ENCODE assay signal across 11 mouse cellular contexts in genomic region chr17:35721676-35722075, GRCm38 (mm10). TPM values are rescaled to one million over a fixed set of nuclear protein-coding genes. Genes with fewer than 3 reads are reported as not detected.
A peak's percentile ranks its signal among the peaks of the same experiment; 100 is the strongest.
DNase-seq lines count a peak whose midpoint lies in the region; ATAC-seq lines count a peak whose summit lies in the region.
"Had no signal": no experiment of that assay in that cellular context is flagged by ENCODE, and none has a peak within 500 bp of the region (broad histone marks: within the 10 kb centered on the region; RNA-seq: fewer than 3 reads in every experiment).

No protein-coding gene starts in this region.

- 34% methylated on average over 8 of the region's 8 CpGs for WGBS in kidney, embryonic 14.5 days
- 58% methylated on average over 8 of the region's 8 CpGs for WGBS in embryonic facial prominence, embryonic 10.5 days
- 55% methylated on average over 8 of the region's 8 CpGs for WGBS in stomach, embryonic 16.5 days

- H3K27ac ChIP-seq in kidney, embryonic 14.5 days (ENCODE audit: low read depth, low read length): no peak overlapping the region
- peak overlapping the region; percentile 40; the same call in 1 of the 2 replicates for H3K27ac ChIP-seq in embryonic facial prominence, embryonic 10.5 days (replicated peaks)
- 0 out of 2 replicates have a peak overlapping the region, but pooled peaks have one; percentile 23 for H3K27ac ChIP-seq in stomach, embryonic 16.5 days (ENCODE audit: low read length)
- H3K27ac ChIP-seq: liver, embryonic 12.5 days had no signal

- peaks cover 17% of the 10 kb centered on the region; the same call in 1 of the 2 replicates for H3K4me1 ChIP-seq in kidney, embryonic 14.5 days (ENCODE audit: control insufficient read depth, insufficient read depth, low read length)
- H3K4me1 ChIP-seq in embryonic facial prominence, embryonic 10.5 days: peaks cover 23% of the 10 kb centered on the region
- H3K4me1 ChIP-seq in stomach, embryonic 16.5 days (ENCODE audit: control insufficient read depth, insufficient read depth, low read length): peaks cover 13% of the 10 kb centered on the region; the same call in 1 of the 2 replicates

- ATAC-seq in kidney, embryonic 14.5 days (ENCODE audit: low FRiP score, low TSS enrichment): no peak
- no peak for ATAC-seq in stomach, embryonic 16.5 days (ENCODE audit: insufficient read depth, low FRiP score)
- ATAC-seq: liver, embryonic 12.5 days; midbrain, embryonic 16.5 days had no signal

- H3K4me2 ChIP-seq in kidney, embryonic 14.5 days (replicated peaks; ENCODE audit: low read depth, low read length): no peak overlapping the region
- H3K4me2 ChIP-seq in stomach, embryonic 16.5 days (ENCODE audit: low read depth, low read length): no peak overlapping the region
- H3K4me2 ChIP-seq: liver, embryonic 12.5 days had no signal

- DNase-seq in kidney, adult 11 months: peak; percentile 80
- DNase-seq in embryonic facial prominence, embryonic 10.5 days (ENCODE audit: low spot score): no peak
- peak; percentile 76 to 88 for DNase-seq in kidney, adult 8-10 months
- DNase-seq in embryo, embryonic 9.5 days (ENCODE audit: extremely low spot score): no peak
- no peak for DNase-seq in left cerebral cortex, adult 11 months (ENCODE audit: low spot score)
- DNase-seq: cerebellum, postnatal 14 days; lung, postnatal 36 days had no signal

- no peaks in the 10 kb centered on the region for H3K36me3 ChIP-seq in kidney, embryonic 14.5 days (ENCODE audit: control insufficient read depth, insufficient read depth, low read length)
- no peaks in the 10 kb centered on the region for H3K36me3 ChIP-seq in embryonic facial prominence, embryonic 10.5 days (replicated peaks)
- H3K36me3 ChIP-seq in stomach, embryonic 16.5 days (ENCODE audit: control insufficient read depth, insufficient read depth, low read length): no peaks in the 10 kb centered on the region
- H3K36me3 ChIP-seq: liver, embryonic 12.5 days had no signal

- H3K27me3 ChIP-seq in kidney, embryonic 14.5 days (ENCODE audit: control insufficient read depth, insufficient read depth, low read length): no peaks in the 10 kb centered on the region
- H3K27me3 ChIP-seq in embryonic facial prominence, embryonic 10.5 days (replicated peaks; ENCODE audit: low read depth, poor library complexity, severe bottlenecking): peaks cover 33% of the 10 kb centered on the region
- H3K27me3 ChIP-seq in stomach, embryonic 16.5 days (ENCODE audit: control insufficient read depth, insufficient read depth, low read length): no peaks in the 10 kb centered on the region

- no peak overlapping the region for H3K4me3 ChIP-seq in kidney, embryonic 14.5 days (ENCODE audit: low read length)
- no peak overlapping the region for H3K4me3 ChIP-seq in embryonic facial prominence, embryonic 10.5 days
- no peak overlapping the region for H3K4me3 ChIP-seq in stomach, embryonic 16.5 days (replicated peaks; ENCODE audit: low read length)
- H3K4me3 ChIP-seq: liver, embryonic 12.5 days had no signal

- H3K9ac ChIP-seq in kidney, embryonic 14.5 days (ENCODE audit: low read depth, low read length): no peak overlapping the region
- H3K9ac ChIP-seq in stomach, embryonic 16.5 days (ENCODE audit: low read length): peak overlapping the region; percentile 35; the same call in 1 of the 2 replicates
- H3K9ac ChIP-seq: liver, embryonic 12.5 days had no signal

- no peaks in the 10 kb centered on the region for H3K9me3 ChIP-seq in kidney, embryonic 14.5 days (ENCODE audit: control insufficient read depth, low read length)
- H3K9me3 ChIP-seq in embryonic facial prominence, embryonic 10.5 days: no peaks in the 10 kb centered on the region
- no peaks in the 10 kb centered on the region for H3K9me3 ChIP-seq in stomach, embryonic 16.5 days (replicated peaks; ENCODE audit: control insufficient read depth, low read length)
- H3K9me3 ChIP-seq: liver, embryonic 12.5 days had no signal

RNA-seq across cellular contexts. Expression of gene Ddr1, which starts 17.3 kb away (rescaled TPM):
- polyA plus RNA-seq in kidney, embryonic 14.5 days (2014; fragmentation: Nextera tagmentation; extraction: Ambion mirVana): 34.6 and 52.0 TPM in 2 replicates
- 49.1 and 65.3 TPM in 2 replicates for polyA plus RNA-seq in embryonic facial prominence, embryonic 10.5 days (2016; fragmentation: Nextera tagmentation; extraction: Ambion mirVana)
- polyA plus RNA-seq in stomach, embryonic 16.5 days (2015; fragmentation: Nextera tagmentation; extraction: Ambion mirVana): 81.5 and 86.5 TPM in 2 replicates

RNA-seq across cellular contexts. Expression of gene Gtf2h4, which starts 48.1 kb away (rescaled TPM):
- polyA plus RNA-seq in kidney, embryonic 14.5 days (2014; fragmentation: Nextera tagmentation; extraction: Ambion mirVana): 50.7 and 56.7 TPM in 2 replicates
- 57.6 and 61.4 TPM in 2 replicates for polyA plus RNA-seq in embryonic facial prominence, embryonic 10.5 days (2016; fragmentation: Nextera tagmentation; extraction: Ambion mirVana)
- polyA plus RNA-seq in stomach, embryonic 16.5 days (2015; fragmentation: Nextera tagmentation; extraction: Ambion mirVana): 38.6 and 41.5 TPM in 2 replicates

RNA-seq across cellular contexts. Expression of gene Vars2, which starts 54.3 kb away (rescaled TPM):
- 9.5 and 16.8 TPM in 2 replicates for polyA plus RNA-seq in kidney, embryonic 14.5 days (2014; fragmentation: Nextera tagmentation; extraction: Ambion mirVana)
- polyA plus RNA-seq in embryonic facial prominence, embryonic 10.5 days (2016; fragmentation: Nextera tagmentation; extraction: Ambion mirVana): 19.9 and 22.0 TPM in 2 replicates
- 17.2 and 17.4 TPM in 2 replicates for polyA plus RNA-seq in stomach, embryonic 16.5 days (2015; fragmentation: Nextera tagmentation; extraction: Ambion mirVana)

Comparison
In these comparisons a context has a peak if more than half of its experiments do, and no peak if none do; other contexts are left out.
1. DNase-seq: peak in kidney, adult 11 months (single experiment) and kidney, adult 8-10 months (2 of 2); none in embryonic facial prominence, embryonic 10.5 days (single experiment), embryo, embryonic 9.5 days (single experiment) and left cerebral cortex, adult 11 months (single experiment).